Mouse (Mus musculus) T-helper 17 cell (primary cell): ENCODE data around the gene Dhps.

Source experiments
- in situ Hi-C, 2 experiments: fragments of 300-600 bp; cut with MboI, MseI; formaldehyde crosslinking; loops; 1 replicate in 1 of 2; 2 replicates in 1 of 2; pipeline ENCODE4 v1.15.1; 2025; ENCODE audit warnings: high pct_unique_total_duplicates in 2 of 2

Gene Dhps

GRCm38 (mm10) chr8:85071514-85072281 is at the start of gene Dhps:
TSS of gene Dhps (plus strand) at chr8:85071757.
- in situ Hi-C loops = loop anchor here in 1 of 2 experiments (25.0 kb wide), 2 partner anchors 834 to 1384 kb away; partner anchors contain the start of genes D8Ertd738e, Pkn1 and Zswim4

- in situ Hi-C loops = no loop called here
Measured at GRCm38 (mm10) chr8:85023846-85024245, 47.7 kb upstream of the Dhps start.

- in situ Hi-C loops = loop anchor here in 1 of 2 experiments (5.0 kb wide), 1 partner anchor 48 kb away; the partner anchor contains the start of gene Junb
Measured at GRCm38 (mm10) chr8:85025098-85025932, 46.2 kb upstream of the Dhps start, which contains the start of gene Asna1. TSS of gene Asna1 (minus strand) at chr8:85025281.

- in situ Hi-C loops = loop anchor here in 1 of 2 experiments (5.0 kb wide), 1 partner anchor 50 kb away; the partner anchor contains the start of gene Junb
Measured at GRCm38 (mm10) chr8:85026670-85027515, 44.7 kb upstream of the Dhps start, which contains the start of gene Trir. TSS of gene Trir (plus strand) at chr8:85026823.

- in situ Hi-C loops = loop anchor here in 1 of 2 experiments (5.0 kb wide), 1 partner anchor 50 kb away; the partner anchor contains the start of gene Junb
Measured at GRCm38 (mm10) chr8:85027516-85027855, 44.1 kb upstream of the Dhps start.

GRCm38 (mm10) chr8:85027922-85028321 is 43.6 kb upstream of the Dhps start:
- in situ Hi-C loops = loop anchor here in 1 of 2 experiments (5.0 kb wide), 1 partner anchor 51 kb away; the partner anchor contains the start of gene Junb

- in situ Hi-C loops = loop anchor here in 1 of 2 experiments (5.0 kb wide), 1 partner anchor 52 kb away; the partner anchor contains the start of gene Junb
Measured at GRCm38 (mm10) chr8:85029271-85029670, 42.3 kb upstream of the Dhps start.

- in situ Hi-C loops = no loop called here
Measured at GRCm38 (mm10) chr8:85032622-85033311, 38.8 kb upstream of the Dhps start.

- in situ Hi-C loops = no loop called here
Measured at GRCm38 (mm10) chr8:85033867-85034266, 37.7 kb upstream of the Dhps start.

GRCm38 (mm10) chr8:85034764-85035163 is 36.8 kb upstream of the Dhps start:
- in situ Hi-C loops = no loop called here

GRCm38 (mm10) chr8:85035165-85035727 is 36.3 kb upstream of the Dhps start:
- in situ Hi-C loops = no loop called here

GRCm38 (mm10) chr8:85035728-85036310 is 35.7 kb upstream of the Dhps start:
- in situ Hi-C loops = no loop called here

- in situ Hi-C loops = no loop called here
Measured at GRCm38 (mm10) chr8:85036381-85036717, 35.2 kb upstream of the Dhps start.

GRCm38 (mm10) chr8:85036718-85037365 is 34.7 kb upstream of the Dhps start, which contains the start of gene Tnpo2:
TSS of gene Tnpo2 (plus strand) at chr8:85036915.
- in situ Hi-C loops = no loop called here

- in situ Hi-C loops = no loop called here
Measured at GRCm38 (mm10) chr8:85037366-85037680, 34.2 kb upstream of the Dhps start.

- in situ Hi-C loops = no loop called here
Measured at GRCm38 (mm10) chr8:85037681-85038531, 33.7 kb upstream of the Dhps start.

- in situ Hi-C loops = no loop called here
Measured at GRCm38 (mm10) chr8:85043619-85044018, 27.9 kb upstream of the Dhps start.

- in situ Hi-C loops = loop anchor here in 1 of 2 experiments (25.0 kb wide), 2 partner anchors 820 to 1370 kb away; partner anchors contain the start of genes D8Ertd738e, Pkn1 and Zswim4
Measured at GRCm38 (mm10) chr8:85057367-85057766, 14.2 kb upstream of the Dhps start.
